Mouse (Mus musculus): Measurements from ENCODE around the gene Arsj. TPM values are rescaled to one million over a fixed set of nuclear protein-coding genes. Genes with fewer than 3 reads are reported as not detected.
A peak's percentile ranks its signal among the peaks of the same experiment; 100 is the strongest.

The Arsj gene
- polyA plus RNA-seq, 1 experiment from 2014 or later: 0.37 TPM

GRCm38 (mm10) chr3:126449058-126449457 is 85.6 kb downstream of the Arsj start:
- DNase-seq: no peak
- H3K4me2 ChIP-seq (ENCODE audit: low read length): no peak overlapping the region
- H3K4me1 ChIP-seq (ENCODE audit: control insufficient read depth, insufficient read depth, low read length): no peaks in the 10 kb centered on the region
- whole genome bisulfite sequencing: 65% methylated on average over 6 of the region's 6 CpGs
- H3K9me3 ChIP-seq (ENCODE audit: control insufficient read depth, low read length): no peaks in the 10 kb centered on the region
- ATAC-seq (ENCODE audit: low FRiP score, low TSS enrichment): no peak
- no peak overlapping the region for H3K4me3 ChIP-seq (replicated peaks; ENCODE audit: low read depth, low read length)
- no peaks in the 10 kb centered on the region for H3K27me3 ChIP-seq (ENCODE audit: control insufficient read depth, insufficient read depth, low read length)
- no peak overlapping the region for H3K27ac ChIP-seq (replicated peaks; ENCODE audit: low read depth, low read length)
- no peaks in the 10 kb centered on the region for H3K36me3 ChIP-seq (ENCODE audit: control insufficient read depth, insufficient read depth, low read length)
- no peak overlapping the region for H3K9ac ChIP-seq (replicated peaks; ENCODE audit: low read length)

- Histone ChIP-seq H3K36me3 (ENCODE audit: control insufficient read depth, insufficient read depth, low read length) (no peaks in the 10 kb centered on the region), H3K9me3 (ENCODE audit: control insufficient read depth, low read length) (no peaks in the 10 kb centered on the region), H3K27ac (replicated peaks; ENCODE audit: low read depth, low read length) (no peak overlapping the region), H3K4me2 (ENCODE audit: low read length) (no peak overlapping the region), H3K27me3 (ENCODE audit: control insufficient read depth, insufficient read depth, low read length) (no peaks in the 10 kb centered on the region), H3K9ac (replicated peaks; ENCODE audit: low read length) (no peak overlapping the region), H3K4me1 (ENCODE audit: control insufficient read depth, insufficient read depth, low read length) (no peaks in the 10 kb centered on the region), H3K4me3 (replicated peaks; ENCODE audit: low read depth, low read length) (no peak overlapping the region)
- DNase-seq (no peak), ATAC-seq (ENCODE audit: low FRiP score, low TSS enrichment) (no peak)
- 41% methylated on average over 2 of the region's 2 CpGs for WGBS
These were observed 86.0 kb downstream of the Arsj start for GRCm38 (mm10) chr3:126449515-126449914.

GRCm38 (mm10) chr3:126455787-126456482 is 92.5 kb downstream of the Arsj start:
- Histone ChIP-seq H3K27ac (replicated peaks; ENCODE audit: low read depth, low read length) (no peak overlapping the region), H3K4me1 (ENCODE audit: control insufficient read depth, insufficient read depth, low read length) (no peaks in the 10 kb centered on the region), H3K36me3 (ENCODE audit: control insufficient read depth, insufficient read depth, low read length) (no peaks in the 10 kb centered on the region), H3K4me2 (ENCODE audit: low read length) (no peak overlapping the region), H3K9me3 (ENCODE audit: control insufficient read depth, low read length) (no peaks in the 10 kb centered on the region), H3K4me3 (replicated peaks; ENCODE audit: low read depth, low read length) (no peak overlapping the region), H3K27me3 (ENCODE audit: control insufficient read depth, insufficient read depth, low read length) (no peaks in the 10 kb centered on the region), H3K9ac (replicated peaks; ENCODE audit: low read length) (no peak overlapping the region)
- 59% methylated on average over 7 of the region's 7 CpGs for WGBS
- ATAC-seq (ENCODE audit: low FRiP score, low TSS enrichment) (no peak), DNase-seq (peak; percentile 8)

- no peak overlapping the region for H3K4me3 ChIP-seq (replicated peaks; ENCODE audit: low read depth, low read length)
- H3K4me2 ChIP-seq (ENCODE audit: low read length): no peak overlapping the region
- H3K27ac ChIP-seq (replicated peaks; ENCODE audit: low read depth, low read length): no peak overlapping the region
- DNase-seq: peak; percentile 24
- WGBS: 73% methylated on average over 4 of the region's 4 CpGs
- H3K36me3 ChIP-seq (ENCODE audit: control insufficient read depth, insufficient read depth, low read length): no peaks in the 10 kb centered on the region
- ATAC-seq (ENCODE audit: low FRiP score, low TSS enrichment): no peak
- H3K9ac ChIP-seq (replicated peaks; ENCODE audit: low read length): no peak overlapping the region
- H3K9me3 ChIP-seq (ENCODE audit: control insufficient read depth, low read length): no peaks in the 10 kb centered on the region
- H3K4me1 ChIP-seq (ENCODE audit: control insufficient read depth, insufficient read depth, low read length): no peaks in the 10 kb centered on the region
- no peaks in the 10 kb centered on the region for H3K27me3 ChIP-seq (ENCODE audit: control insufficient read depth, insufficient read depth, low read length)
These were observed 99.8 kb downstream of the Arsj start for GRCm38 (mm10) chr3:126463119-126463815.

GRCm38 (mm10) chr3:126464262-126464661 is 100.8 kb downstream of the Arsj start:
- no peaks in the 10 kb centered on the region for H3K36me3 ChIP-seq (ENCODE audit: control insufficient read depth, insufficient read depth, low read length)
- no peaks in the 10 kb centered on the region for H3K4me1 ChIP-seq (ENCODE audit: control insufficient read depth, insufficient read depth, low read length)
- WGBS: 60% methylated on average over 2 of the region's 2 CpGs
- DNase-seq (no peak), ATAC-seq (ENCODE audit: low FRiP score, low TSS enrichment) (no peak)
- H3K27me3 ChIP-seq (ENCODE audit: control insufficient read depth, insufficient read depth, low read length): no peaks in the 10 kb centered on the region
- no peak overlapping the region for H3K27ac ChIP-seq (replicated peaks; ENCODE audit: low read depth, low read length)
- H3K4me2 ChIP-seq (ENCODE audit: low read length): no peak overlapping the region
- no peak overlapping the region for H3K4me3 ChIP-seq (replicated peaks; ENCODE audit: low read depth, low read length)
- no peaks in the 10 kb centered on the region for H3K9me3 ChIP-seq (ENCODE audit: control insufficient read depth, low read length)
- no peak overlapping the region for H3K9ac ChIP-seq (replicated peaks; ENCODE audit: low read length)

Other genes starting within 250 kb of the Arsj start
- 51.5 and 58.7 TPM in 2 replicates for gene Camk2d, start 232.6 kb downstream of the Arsj start, polyA plus RNA-seq (2014; fragmentation: Nextera tagmentation; extraction: Ambion mirVana)

All from midbrain, embryonic 14.5 days (tissue).